Mouse (Mus musculus): ENCODE data around the gene Adam3.
A peak's percentile ranks its signal among the peaks of the same experiment; 100 is the strongest.

The Adam3 gene

DNA sequence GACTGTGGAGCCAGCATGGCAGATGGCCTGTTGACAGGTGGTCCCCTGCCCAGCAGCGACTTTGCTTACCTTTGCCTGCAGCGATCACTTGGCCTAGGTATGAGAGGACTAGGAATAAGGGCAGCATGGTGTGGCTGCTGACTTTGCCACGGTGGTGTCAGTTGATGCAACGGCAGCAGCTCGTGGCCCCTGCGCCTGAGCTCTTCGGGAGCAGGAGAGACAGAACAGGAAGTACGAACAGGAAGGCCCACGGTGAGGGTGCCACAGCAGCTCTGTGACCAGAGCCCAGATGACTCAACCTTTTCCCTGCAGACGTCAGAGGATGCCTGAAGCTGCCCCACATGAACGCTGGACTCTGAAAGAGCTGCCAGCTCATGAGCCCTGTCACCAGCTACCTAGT is at the start of gene Adam3:
Gene Adam3 (minus strand): TSS at position 223 of the 400 bp plus-strand sequence.
- DNase-seq (ENCODE audit: low read depth) = peak; percentile 44

DNA sequence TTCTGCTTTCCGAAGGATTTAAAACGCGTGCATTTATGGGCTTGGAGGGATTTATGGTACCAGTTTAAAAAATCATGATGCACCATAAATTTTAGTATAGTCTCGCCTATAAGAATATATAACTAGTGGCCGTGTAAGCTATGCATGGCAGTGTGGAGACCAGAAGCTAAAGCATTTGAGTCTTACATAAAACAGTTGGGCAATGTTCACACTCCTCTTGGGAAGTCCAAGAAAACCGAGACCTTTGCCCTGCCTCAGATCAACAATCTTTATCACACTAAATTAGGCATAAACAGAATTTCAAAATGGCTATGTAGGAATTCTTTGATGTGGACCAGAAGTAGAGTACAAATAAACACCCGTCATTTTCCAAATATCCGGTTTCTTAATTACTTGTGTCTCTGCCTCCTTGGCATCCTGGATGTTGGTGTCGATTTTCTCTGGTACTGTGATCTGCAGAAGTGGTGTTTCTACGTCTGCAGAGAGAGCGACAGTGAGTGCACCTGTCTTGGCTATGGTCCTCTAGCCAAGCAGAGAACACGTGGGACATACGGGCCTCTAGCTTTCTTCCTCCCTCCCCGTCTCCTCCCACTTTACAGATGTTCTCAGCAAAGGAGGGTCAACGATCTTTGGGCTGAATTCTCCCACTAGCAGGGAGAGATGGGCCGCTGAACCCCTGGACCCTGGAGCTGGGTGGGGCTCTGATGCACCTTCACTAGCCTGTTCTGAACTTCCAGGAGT is 596 bp downstream of the Adam3 start:
- DNase-seq (ENCODE audit: low read depth) = no peak
